Mouse (Mus musculus): ENCODE data around the gene Ttc1.

Gene Ttc1

DNA sequence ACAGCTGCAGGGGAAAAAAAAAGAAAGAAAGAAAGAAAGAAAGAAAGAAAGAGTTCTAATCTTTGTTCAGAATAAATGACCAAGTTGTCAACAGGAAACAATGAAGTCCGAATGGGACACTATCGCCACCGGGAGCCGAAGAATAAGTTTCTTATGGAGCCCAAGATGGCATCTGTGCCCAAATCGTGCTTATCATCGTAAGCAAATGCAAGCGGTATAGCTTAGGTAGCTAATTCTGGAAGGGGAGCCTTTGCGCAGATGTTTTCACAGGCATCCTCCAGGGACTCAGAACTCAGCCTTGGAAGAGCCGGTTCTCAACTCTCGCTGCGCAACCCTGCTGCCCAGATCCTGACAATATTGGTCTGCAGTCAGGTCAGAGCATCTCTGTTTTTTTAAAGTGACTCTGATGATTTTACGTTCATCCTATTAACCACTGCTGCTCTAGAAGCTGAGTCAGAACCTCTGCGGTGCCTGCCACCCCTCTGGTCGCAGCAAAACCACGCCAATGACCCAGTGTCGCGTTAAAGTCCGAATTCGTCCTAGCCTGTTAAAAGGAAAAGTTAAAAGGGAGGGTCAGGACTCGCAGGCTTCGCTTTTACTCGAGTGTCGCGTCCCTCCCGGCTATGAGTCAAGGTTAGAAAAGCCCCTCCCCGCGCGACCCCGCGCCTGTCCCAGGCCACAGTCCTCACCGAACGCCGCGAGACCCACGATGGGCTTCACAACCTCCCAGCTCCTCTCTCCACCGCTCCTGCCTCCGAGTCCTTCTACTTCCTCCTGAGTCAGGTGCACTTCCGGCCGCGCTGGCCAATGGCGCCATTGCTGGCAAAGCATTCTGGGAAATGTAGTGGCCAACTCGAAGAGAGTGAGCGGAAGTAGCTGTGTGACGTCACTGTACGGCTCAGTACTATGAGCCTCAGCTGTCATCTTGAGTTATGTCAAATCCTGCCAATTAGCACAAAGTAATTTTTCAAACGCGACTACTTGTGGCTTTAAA is at the start of gene Ttc1:
Ttc1 (minus strand) TSS at position 776 of the 994 bp plus-strand sequence.
- Histone ChIP-seq H3K36me3 (ENCODE audit: control insufficient read depth, insufficient read depth, low read length, poor library complexity, severe bottlenecking) (peaks cover 6% of the 10 kb centered on the region; the same call in 1 of the 2 replicates), H3K27me3 (ENCODE audit: control insufficient read depth, insufficient read depth, low read length, poor library complexity, severe bottlenecking) (no peaks in the 10 kb centered on the region)
- DNase-seq (ENCODE audit: low read depth, low spot score), result peak; percentile 98

DNA sequence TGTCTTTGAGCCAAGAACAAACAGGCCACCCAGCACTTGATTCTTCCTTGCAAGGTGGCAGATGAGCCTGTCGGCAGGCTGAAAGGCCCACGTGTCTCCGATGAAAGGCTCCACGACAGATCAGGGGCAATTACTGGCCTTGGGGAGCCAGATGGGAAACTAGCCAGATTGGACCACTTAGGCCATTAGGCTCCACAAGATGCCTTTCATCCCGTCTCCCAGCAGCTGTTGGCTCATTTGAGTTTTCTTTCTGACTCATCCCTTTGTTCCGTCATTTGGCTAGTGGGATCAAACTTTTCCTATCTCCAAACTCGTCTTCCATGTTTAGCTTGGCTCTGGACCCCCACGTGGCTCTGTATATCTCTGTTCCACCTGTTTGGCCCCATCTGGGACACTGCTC is 48.2 kb upstream of the Ttc1 start:
- H3K27me3 ChIP-seq (ENCODE audit: control insufficient read depth, insufficient read depth, low read length, poor library complexity, severe bottlenecking), result no peaks in the 10 kb centered on the region
- DNase-seq (ENCODE audit: low read depth, low spot score), result no peak
- no peaks in the 10 kb centered on the region for H3K36me3 ChIP-seq (ENCODE audit: control insufficient read depth, insufficient read depth, low read length, poor library complexity, severe bottlenecking)

DNA sequence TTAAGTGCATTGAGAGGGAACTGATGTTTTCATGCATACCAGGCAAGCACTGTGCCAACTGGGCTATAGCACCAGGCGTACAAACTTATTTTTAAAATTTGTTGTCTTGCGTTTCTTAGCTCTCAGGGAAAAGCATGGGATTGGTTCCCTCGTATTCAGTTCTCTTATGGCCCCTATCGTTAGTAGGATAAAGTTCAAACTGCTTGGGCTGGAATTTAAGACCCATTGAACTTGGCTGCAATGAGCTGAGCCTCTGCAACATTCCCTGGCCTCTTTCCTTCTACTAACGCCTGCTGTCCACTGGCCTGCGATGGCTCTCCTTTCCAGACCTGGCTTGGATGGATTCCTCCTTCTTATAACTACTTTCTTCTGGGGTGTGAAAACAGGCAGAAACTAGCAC is 42.6 kb upstream of the Ttc1 start:
- no peak for DNase-seq (ENCODE audit: low read depth, low spot score)
- H3K36me3 ChIP-seq (ENCODE audit: control insufficient read depth, insufficient read depth, low read length, poor library complexity, severe bottlenecking), result no peaks in the 10 kb centered on the region
- H3K27me3 ChIP-seq (ENCODE audit: control insufficient read depth, insufficient read depth, low read length, poor library complexity, severe bottlenecking), result no peaks in the 10 kb centered on the region

DNA sequence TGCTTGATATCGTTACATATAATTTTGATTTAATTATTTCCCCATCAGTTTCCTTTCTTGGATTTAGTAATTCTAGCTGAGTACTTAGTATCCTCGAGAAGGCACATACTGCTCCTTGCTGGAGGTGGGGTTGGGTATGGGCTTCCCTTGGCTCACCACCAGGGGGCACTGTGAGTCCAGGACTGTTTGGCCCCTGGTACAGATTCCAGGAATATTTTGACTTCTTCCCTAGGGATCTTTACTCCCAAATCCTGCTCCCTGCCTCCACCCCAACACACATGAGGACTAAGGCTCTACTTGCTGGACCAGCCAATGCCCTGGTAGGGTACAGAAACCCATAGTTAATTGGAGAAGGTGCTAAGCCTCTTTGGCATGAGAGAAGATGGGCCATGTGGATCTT is 36.0 kb upstream of the Ttc1 start:
- no peaks in the 10 kb centered on the region for H3K36me3 ChIP-seq (ENCODE audit: control insufficient read depth, insufficient read depth, low read length, poor library complexity, severe bottlenecking)
- H3K27me3 ChIP-seq (ENCODE audit: control insufficient read depth, insufficient read depth, low read length, poor library complexity, severe bottlenecking), result no peaks in the 10 kb centered on the region
- peak; percentile 47 for DNase-seq (ENCODE audit: low read depth, low spot score)

- no peaks in the 10 kb centered on the region for H3K27me3 ChIP-seq (ENCODE audit: control insufficient read depth, insufficient read depth, low read length, poor library complexity, severe bottlenecking)
- no peaks in the 10 kb centered on the region for H3K36me3 ChIP-seq (ENCODE audit: control insufficient read depth, insufficient read depth, low read length, poor library complexity, severe bottlenecking)
Observed at GRCm38 (mm10) chr11:43783106-43783505, 35.3 kb upstream of the Ttc1 start.

GRCm38 (mm10) chr11:43779551-43779950 is 31.7 kb upstream of the Ttc1 start:
- no peaks in the 10 kb centered on the region for H3K27me3 ChIP-seq (ENCODE audit: control insufficient read depth, insufficient read depth, low read length, poor library complexity, severe bottlenecking)
- no peak for DNase-seq (ENCODE audit: low read depth, low spot score)

More at GRCm38 (mm10) chr11:43783106-43783505, 35.3 kb upstream of the Ttc1 start:
- no peak for DNase-seq (ENCODE audit: low read depth, low spot score)

GRCm38 (mm10) chr11:43776324-43776694 is 28.5 kb upstream of the Ttc1 start:
- Histone ChIP-seq H3K27me3 (ENCODE audit: control insufficient read depth, insufficient read depth, low read length, poor library complexity, severe bottlenecking) (no peaks in the 10 kb centered on the region), H3K36me3 (ENCODE audit: control insufficient read depth, insufficient read depth, low read length, poor library complexity, severe bottlenecking) (no peaks in the 10 kb centered on the region)
- no peak for DNase-seq (ENCODE audit: low read depth, low spot score)

More at GRCm38 (mm10) chr11:43779551-43779950, 31.7 kb upstream of the Ttc1 start:
- no peaks in the 10 kb centered on the region for H3K36me3 ChIP-seq (ENCODE audit: control insufficient read depth, insufficient read depth, low read length, poor library complexity, severe bottlenecking)

- Histone ChIP-seq H3K36me3 (ENCODE audit: control insufficient read depth, insufficient read depth, low read length, poor library complexity, severe bottlenecking) (no peaks in the 10 kb centered on the region), H3K27me3 (ENCODE audit: control insufficient read depth, insufficient read depth, low read length, poor library complexity, severe bottlenecking) (no peaks in the 10 kb centered on the region)
- no peak for DNase-seq (ENCODE audit: low read depth, low spot score)
Observed at GRCm38 (mm10) chr11:43775469-43776323, 27.9 kb upstream of the Ttc1 start.

GRCm38 (mm10) chr11:43773725-43774124 is 25.9 kb upstream of the Ttc1 start:
- Histone ChIP-seq H3K27me3 (ENCODE audit: control insufficient read depth, insufficient read depth, low read length, poor library complexity, severe bottlenecking) (no peaks in the 10 kb centered on the region), H3K36me3 (ENCODE audit: control insufficient read depth, insufficient read depth, low read length, poor library complexity, severe bottlenecking) (no peaks in the 10 kb centered on the region)
- no peak for DNase-seq (ENCODE audit: low read depth, low spot score)

DNA sequence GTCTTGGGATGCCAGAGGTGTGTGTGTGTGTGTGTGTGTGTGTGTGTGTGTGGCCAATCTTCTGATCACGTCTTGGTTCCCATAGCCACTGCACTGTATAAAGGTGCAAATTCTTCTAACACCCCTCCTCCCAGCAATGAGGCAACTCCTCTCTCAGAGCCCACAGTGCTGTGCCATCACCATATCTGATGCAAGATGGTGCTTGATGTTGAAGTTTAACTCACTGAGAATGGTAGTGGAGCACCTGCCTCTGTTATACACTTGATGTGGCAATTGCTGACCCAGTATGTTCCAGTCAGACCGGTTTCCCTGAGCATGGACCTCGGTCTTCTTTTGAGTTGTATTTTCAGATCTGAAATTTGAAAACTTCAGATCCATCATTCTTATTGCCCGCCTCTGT is 22.3 kb upstream of the Ttc1 start:
- no peaks in the 10 kb centered on the region for H3K27me3 ChIP-seq (ENCODE audit: control insufficient read depth, insufficient read depth, low read length, poor library complexity, severe bottlenecking)
- no peaks in the 10 kb centered on the region for H3K36me3 ChIP-seq (ENCODE audit: control insufficient read depth, insufficient read depth, low read length, poor library complexity, severe bottlenecking)
- no peak for DNase-seq (ENCODE audit: low read depth, low spot score)

GRCm38 (mm10) chr11:43767749-43768148 is 19.9 kb upstream of the Ttc1 start:
- Histone ChIP-seq H3K36me3 (ENCODE audit: control insufficient read depth, insufficient read depth, low read length, poor library complexity, severe bottlenecking) (no peaks in the 10 kb centered on the region), H3K27me3 (ENCODE audit: control insufficient read depth, insufficient read depth, low read length, poor library complexity, severe bottlenecking) (no peaks in the 10 kb centered on the region)
- DNase-seq (ENCODE audit: low read depth, low spot score), result no peak

- no peaks in the 10 kb centered on the region for H3K36me3 ChIP-seq (ENCODE audit: control insufficient read depth, insufficient read depth, low read length, poor library complexity, severe bottlenecking)
- peak; percentile 83 for DNase-seq (ENCODE audit: low read depth, low spot score)
- H3K27me3 ChIP-seq (ENCODE audit: control insufficient read depth, insufficient read depth, low read length, poor library complexity, severe bottlenecking), result no peaks in the 10 kb centered on the region
Observed at GRCm38 (mm10) chr11:43766922-43767648, 19.3 kb upstream of the Ttc1 start.

DNA sequence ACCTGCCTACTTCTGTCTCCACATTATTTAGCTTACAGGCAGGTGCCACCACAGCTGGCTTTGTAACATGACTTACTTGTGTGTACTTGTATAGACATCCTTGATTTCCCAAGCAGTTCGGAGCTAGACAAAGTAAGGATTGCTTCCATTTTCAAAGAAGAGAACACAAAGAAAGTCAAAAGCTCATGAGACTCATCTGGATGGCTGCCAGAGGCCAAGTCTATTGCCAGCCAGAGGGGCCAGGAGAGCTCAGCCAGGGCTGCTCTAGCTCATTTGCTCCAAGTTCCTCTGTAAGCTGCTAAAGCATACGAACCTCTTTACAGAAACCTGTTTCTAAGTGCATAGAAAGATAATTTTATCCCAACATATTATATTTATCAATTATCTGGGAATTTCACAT is 10.6 kb upstream of the Ttc1 start:
- Histone ChIP-seq H3K27me3 (ENCODE audit: control insufficient read depth, insufficient read depth, low read length, poor library complexity, severe bottlenecking) (no peaks in the 10 kb centered on the region), H3K36me3 (ENCODE audit: control insufficient read depth, insufficient read depth, low read length, poor library complexity, severe bottlenecking) (no peaks in the 10 kb centered on the region)
- no peak for DNase-seq (ENCODE audit: low read depth, low spot score)

DNA sequence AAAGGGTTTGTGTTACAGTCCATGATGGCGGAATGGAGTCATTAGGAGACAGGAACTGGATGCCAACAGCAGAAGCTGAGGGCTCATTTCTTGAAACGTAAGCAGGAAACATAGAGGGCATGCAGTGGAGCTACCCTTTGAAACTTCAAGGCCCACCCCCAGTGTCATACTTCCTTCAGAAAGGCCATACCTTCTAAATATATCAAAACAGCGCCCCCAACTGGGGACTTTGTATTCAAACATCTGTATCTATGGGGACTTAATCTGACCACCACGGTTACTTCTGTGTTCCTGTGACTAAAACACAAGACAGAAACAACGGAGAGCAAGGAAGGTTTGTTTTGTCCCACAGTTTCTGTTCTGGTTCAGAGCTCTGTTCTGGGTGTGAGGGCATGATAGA is 7.6 kb upstream of the Ttc1 start:
- DNase-seq (ENCODE audit: low read depth, low spot score), result peak; percentile 22
- H3K27me3 ChIP-seq (ENCODE audit: control insufficient read depth, insufficient read depth, low read length, poor library complexity, severe bottlenecking), result no peaks in the 10 kb centered on the region
- no peaks in the 10 kb centered on the region for H3K36me3 ChIP-seq (ENCODE audit: control insufficient read depth, insufficient read depth, low read length, poor library complexity, severe bottlenecking)
